Mouse (Mus musculus): Measurements from ENCODE around the gene Phospho2.

The Phospho2 gene

DNA sequence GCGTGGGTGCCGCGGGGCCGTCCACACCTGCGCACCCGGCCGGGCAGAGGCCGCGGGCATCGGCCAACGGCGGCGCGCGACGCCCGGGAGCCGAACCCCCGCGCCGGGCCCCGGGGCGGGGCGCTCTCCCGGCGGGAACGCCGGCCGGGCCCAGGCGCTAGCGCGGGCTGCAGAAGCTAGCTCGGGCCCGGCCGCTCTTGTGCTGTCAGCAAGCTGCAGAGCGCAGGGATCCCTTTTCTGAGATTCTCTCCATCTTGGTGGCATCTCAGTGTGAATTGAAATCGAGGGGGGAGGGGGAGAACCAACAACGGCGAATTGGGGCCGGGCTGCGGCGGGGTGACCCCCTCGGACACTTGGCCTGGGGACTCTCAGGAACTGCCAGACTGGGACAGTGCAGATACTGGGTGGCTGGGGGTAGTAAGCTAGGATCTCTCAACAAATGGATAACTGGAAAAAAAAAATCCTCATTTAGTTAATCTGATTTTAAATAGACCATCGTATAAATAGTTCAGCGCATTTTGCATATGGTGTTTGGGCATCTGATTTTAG is 33.8 kb downstream of the Phospho2 start:
- DNase-seq (ENCODE audit: low read depth, low spot score): no peak

DNA sequence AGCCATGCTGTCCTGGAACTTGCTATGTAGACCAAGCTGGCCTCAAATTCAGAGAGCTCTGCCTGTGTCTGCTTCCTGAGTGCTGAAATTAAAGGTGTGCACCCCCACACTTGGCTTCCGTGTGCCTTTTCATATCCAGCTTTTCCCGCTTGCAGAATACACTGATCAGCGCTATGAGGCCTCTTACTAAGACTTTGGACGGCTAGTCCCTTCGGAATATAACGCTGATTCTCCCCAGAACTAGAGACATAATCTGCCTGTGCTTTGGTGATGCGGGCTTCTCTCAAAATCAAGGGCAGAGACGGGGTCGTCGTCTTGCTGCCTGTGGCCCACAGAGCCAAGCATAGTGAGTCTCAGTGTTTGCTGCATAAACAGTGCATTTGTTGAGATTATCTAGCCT is 36.5 kb downstream of the Phospho2 start:
- no peak for DNase-seq (ENCODE audit: low read depth, low spot score)

DNA sequence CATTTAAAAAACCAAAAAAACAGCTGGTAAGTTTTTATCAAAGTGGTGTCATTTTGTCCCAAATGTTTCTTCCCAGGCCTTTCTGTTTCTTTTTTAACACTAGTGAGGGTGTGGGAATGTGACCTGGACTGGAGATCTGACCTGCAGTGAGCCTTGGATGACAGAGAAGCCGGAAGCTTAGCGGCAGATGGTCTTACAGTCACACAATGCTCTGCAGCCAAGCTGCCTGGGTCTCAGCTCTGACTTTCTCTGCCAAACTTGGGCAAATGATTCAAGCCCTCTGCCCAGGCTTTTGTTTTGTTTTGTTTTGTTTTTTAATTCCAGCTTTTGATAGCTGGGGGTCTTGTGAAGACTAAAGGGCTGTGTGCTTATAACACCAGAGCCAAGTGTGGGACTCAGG is 37.0 kb downstream of the Phospho2 start:
- no peak for DNase-seq (ENCODE audit: low read depth, low spot score)

DNA sequence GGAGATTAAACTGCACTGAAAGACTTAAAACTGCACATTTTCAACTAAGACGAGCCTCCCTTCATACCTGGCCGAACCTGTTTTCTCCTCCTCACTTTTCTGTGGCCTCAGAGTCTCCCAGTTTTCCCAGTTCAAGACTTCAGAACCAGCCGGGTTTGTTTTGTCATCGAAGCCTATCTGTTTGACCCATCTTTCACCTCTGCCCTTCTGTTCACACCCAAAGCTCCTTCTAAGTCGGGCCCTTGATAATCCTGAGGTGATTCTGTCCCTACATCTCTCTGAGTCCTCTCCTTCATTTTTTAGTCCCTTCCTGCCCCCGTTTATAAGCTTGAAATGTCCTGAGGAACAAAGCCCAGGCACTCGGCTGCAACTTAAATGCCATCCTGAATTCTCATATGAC is 38.6 kb downstream of the Phospho2 start:
- no peak for DNase-seq (ENCODE audit: low read depth, low spot score)

DNA sequence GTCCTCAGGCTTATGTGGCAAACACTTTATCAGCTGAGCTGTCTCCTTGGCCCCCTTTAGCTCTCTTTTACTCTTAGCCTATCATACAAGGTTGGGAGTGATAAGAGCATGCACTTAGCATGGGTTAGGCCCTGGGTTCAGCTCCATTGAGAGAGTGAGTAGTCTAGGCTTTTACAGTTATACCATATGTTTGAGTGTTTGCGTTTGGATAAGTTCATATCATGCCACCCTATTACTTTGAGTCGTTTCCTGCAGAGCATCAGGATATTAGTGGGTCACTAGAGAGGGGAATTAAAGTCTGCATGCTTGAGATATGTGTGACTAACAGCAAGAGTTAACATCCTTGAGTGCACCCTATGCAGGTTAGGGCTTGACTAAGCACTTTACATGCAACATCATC is 40.3 kb downstream of the Phospho2 start:
- DNase-seq (ENCODE audit: low read depth, low spot score): no peak

DNA sequence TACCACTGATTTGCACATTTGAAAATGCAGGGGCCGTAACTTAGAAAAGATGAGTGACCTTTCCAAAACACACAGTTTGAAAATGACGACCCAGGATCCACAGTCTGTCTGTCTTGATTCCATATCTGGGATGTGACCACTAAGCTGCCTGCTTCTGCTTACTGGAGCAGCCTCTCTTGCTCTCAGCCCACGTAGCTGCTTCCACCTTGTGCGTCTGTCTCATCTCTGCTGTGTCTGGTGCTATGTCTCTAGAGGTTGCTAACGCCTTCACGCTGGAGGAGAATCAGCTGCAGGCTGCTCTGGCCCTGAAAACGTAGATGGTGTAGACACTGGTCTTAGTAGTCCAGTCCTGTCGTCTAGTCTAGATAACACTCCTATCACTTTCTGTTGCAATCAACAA is 40.7 kb downstream of the Phospho2 start:
- no peak for DNase-seq (ENCODE audit: low read depth, low spot score)

DNA sequence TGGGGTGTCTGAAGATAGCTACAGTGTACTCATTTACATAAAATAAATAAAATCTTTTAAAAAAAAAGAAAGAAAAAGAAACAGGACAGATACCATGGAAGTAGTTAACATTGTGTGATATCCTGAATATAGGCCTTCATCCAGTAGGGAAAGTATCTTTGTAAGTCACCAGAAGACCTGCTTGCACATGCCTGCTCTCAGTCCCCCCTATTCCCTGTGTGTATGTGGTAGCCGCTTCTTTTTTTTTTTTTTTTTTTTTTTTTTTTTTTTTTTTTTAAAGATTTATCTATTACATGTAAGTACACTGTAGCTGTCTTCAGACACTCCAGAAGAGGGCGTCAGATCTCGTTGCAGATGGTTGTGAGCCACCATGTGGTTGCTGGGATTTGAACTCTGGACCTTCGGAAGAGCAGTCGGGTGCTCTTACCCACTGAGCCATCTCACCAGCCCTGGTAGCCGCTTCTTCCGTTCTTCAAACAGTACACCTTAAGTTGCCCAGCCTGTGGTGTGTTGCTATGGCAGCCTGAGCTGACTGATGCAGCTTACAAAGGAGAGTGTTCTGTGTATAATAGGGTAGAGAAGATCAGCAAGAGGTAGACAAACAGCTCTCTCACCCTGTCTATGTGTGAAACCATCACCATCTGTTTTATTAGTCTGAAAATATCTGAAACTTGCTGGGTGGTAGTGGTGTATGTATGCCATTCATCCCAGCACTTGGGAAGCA is 48.0 kb downstream of the Phospho2 start:
- DNase-seq (ENCODE audit: low read depth, low spot score): no peak

DNA sequence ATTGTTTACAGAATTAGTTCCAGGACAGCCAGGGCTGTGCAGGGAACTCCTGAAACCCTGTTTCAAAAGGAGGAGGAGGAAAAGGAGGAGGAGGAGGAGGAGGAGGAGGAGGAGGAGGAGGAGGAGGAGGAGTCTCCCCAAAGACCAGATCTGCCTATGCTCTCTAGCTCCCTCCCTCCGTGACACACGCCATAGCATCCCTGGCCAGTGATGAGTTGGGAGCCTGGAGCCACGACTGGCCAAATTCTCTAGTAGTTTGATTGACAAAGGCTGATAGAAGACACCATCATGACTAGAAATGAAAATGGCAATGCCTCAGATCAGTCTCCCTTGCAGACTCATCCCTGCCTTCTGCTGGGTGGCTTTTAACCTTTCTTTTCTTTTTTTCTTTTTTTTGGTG is 48.6 kb downstream of the Phospho2 start:
- no peak for DNase-seq (ENCODE audit: low read depth, low spot score)

DNA sequence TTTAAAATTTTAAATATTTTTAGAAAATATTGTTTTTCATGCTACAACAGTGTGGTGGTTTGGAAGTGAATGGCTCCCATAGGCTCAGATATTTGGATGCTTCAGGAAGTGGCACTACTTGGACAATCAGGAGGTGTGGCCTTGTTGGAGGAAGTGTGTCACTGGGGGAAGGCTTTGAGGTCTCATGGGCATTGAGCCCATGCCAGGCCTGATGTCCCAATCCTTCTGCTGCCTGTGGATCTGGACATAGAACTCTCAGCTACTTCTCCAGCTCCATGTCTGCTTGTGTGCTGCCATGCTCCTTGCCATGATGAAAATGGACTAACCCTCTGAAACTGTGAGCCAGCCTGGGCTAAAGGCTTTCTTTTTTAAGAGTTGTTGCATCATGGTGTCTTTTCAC is 49.3 kb downstream of the Phospho2 start:
- DNase-seq (ENCODE audit: low read depth, low spot score): no peak

DNA sequence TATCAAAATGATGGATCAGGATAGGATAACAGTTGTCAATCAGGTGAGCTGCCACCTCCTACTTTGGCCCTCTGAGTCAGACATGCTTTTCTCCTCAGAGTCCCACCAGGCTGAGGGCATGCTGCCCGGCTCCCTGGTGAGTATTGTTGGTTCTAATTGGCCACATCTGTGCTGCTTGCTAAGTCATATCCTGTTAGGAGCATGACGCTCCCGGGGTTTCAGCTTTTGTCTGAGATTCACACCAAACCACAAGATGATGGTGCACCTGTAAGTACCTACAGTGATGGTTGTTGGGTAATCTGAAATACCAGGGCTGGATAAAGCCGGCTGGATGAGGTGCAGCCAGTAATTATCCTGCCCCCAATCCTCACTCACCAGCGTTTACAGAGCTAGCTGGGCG is 50.8 kb downstream of the Phospho2 start:
- no peak for DNase-seq (ENCODE audit: low read depth, low spot score)

DNA sequence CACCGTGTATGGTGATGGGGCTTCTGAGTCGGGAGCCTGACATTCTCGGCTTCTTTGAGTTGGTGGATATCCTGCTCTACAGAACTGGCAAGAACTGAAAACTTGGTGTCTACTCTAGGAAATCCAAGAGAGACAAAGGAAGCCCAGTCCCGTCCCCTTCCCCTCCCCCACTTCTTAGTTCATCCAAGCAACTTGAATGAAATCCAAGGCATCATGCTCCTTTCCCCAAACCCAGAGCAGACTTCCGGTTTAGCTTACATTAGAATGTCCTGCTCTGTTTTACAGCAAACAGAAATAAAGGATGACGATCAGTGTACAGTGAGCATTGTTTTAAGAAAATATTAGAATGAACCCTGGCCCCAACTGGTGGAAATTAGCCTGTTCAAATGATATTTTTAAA is 59.8 kb downstream of the Phospho2 start:
- no peak for DNase-seq (ENCODE audit: low read depth, low spot score)

All from skeletal muscle tissue, adult 2 months (tissue).